Mouse (Mus musculus): ENCODE data around the gene Gm49366. TPM values are rescaled to one million over a fixed set of nuclear protein-coding genes. Genes with fewer than 3 reads are reported as not detected.
"Not testable (repeated sequence)": the region's sequence is repeated elsewhere in the genome, so short reads cannot be mapped to it uniquely, and the experiment has no call there.

The Gm49366 gene
- total RNA-seq, 1 experiment, result not detected

DNA sequence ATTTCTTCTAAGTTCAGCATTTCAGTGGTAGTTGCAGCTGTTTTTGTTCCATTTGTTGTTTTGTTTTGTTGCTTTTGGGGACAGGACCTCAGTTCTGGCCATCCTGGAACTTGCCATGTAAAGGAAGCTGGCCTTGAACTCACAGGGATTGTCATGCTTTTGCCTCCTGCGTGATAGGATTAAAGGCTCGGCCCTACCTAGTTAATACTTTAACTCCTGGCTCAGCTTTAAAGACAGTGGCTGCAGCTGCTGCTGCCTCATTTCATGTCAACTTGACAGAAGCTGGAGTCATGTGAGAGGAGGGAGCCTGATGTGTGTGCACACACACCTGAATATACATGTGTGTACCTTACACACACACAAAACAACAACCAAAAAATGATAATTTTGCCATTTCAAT is 5.3 kb downstream of the Gm49366 start:
- H3K4me1 ChIP-seq (ENCODE audit: control insufficient read depth in 2 of 2, insufficient read depth in 2 of 2, low read length in 2 of 2, poor library complexity in 1 of 2), result no peaks in the 10 kb centered on the region; a peak in 1 of 4 replicates
- TF ChIP-seq HCFC1 (IDR thresholded peaks at IDR 0.05; ENCODE audit: borderline replicate concordance, insufficient read depth, low read length) (no peak), ZNF384 (IDR thresholded peaks at IDR 0.05; ENCODE audit: low read depth, low read length) (no peak), ZC3H11A (IDR thresholded peaks at IDR 0.05; ENCODE audit: borderline replicate concordance, low read depth, low read length) (no peak), MAFK (IDR thresholded peaks at IDR 0.05; ENCODE audit: insufficient read depth, low read depth, low read length) (no peak), CHD2 (IDR thresholded peaks at IDR 0.05; ENCODE audit: low read depth, low read length) (no peak)
- in situ Hi-C loops (cut with MboI; ENCODE audit: low sequenced_read_pairs in 2 of 2, unreplicated experiment in 2 of 2), result no loop called here
- no peak for DNase-seq (ENCODE audit: low read depth, low spot score)
- H3K27ac ChIP-seq (ENCODE audit: insufficient read depth, low read depth, low read length, poor library complexity, severe bottlenecking), result no peak overlapping the region
- no peak overlapping the region for H3K9ac ChIP-seq (ENCODE audit: insufficient read depth, low read depth, low read length, poor library complexity, severe bottlenecking)
- 0 out of 2 replicates have a peak, but pooled peaks cover 1% of the 10 kb centered on the region for H3K9me3 ChIP-seq (ENCODE audit: control insufficient read depth, insufficient read depth, low read depth, low read length)
- no peak overlapping the region for H3K4me3 ChIP-seq (ENCODE audit: insufficient read depth in 1 of 2, low read depth in 1 of 2, low read length in 2 of 2, poor library complexity in 1 of 2, severe bottlenecking in 1 of 2)
- no peaks in the 10 kb centered on the region for H3K36me3 ChIP-seq (ENCODE audit: control insufficient read depth, insufficient read depth, low read length, poor library complexity, severe bottlenecking)

DNA sequence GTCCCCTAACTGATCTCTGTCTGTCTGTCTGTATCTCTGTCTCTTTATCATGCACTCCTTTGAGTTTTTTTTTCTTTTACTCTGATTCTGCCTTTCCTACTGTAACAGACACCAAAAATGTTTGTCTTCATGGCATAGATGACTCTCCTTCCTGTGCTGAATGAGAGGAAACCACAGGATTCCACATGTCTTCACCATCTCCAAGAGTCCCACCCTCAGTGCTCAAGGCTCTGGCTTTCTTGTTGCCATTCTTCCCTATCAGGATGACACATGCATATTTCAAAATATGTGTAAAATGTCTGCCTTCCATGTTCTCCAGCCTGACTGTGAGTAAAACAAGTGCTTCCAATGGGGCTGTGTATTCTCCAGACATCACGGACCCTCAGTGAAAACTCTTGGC is 8.2 kb downstream of the Gm49366 start:
- Histone ChIP-seq H3K4me1 (ENCODE audit: control insufficient read depth in 2 of 2, insufficient read depth in 2 of 2, low read length in 2 of 2, poor library complexity in 1 of 2) (no peaks in the 10 kb centered on the region), H3K9me3 (ENCODE audit: control insufficient read depth, insufficient read depth, low read depth, low read length) (0 out of 2 replicates have a peak, but pooled peaks cover 1% of the 10 kb centered on the region)
- in situ Hi-C loops (cut with MboI; ENCODE audit: low sequenced_read_pairs in 2 of 2, unreplicated experiment in 2 of 2), result no loop called here

DNA sequence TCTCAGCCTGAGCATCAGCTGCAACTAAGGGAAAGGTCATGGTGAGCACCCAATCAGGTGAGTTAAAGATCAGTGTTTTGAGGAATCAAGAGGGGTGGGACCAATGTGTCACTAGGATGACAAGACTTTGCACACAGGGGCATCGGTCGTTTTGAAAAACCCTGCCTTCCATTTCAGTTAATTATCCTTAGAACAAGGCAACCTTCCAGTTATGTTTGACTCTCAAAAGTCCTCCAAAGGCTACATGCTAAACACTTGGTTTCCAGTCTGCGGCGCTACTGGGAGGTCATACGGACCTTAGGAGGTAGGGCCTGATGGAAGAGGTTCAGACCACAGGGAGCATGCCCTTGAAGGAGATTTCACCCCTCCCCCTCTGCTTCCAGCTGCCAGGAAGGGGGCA is 12.0 kb downstream of the Gm49366 start:
- H3K27ac ChIP-seq (ENCODE audit: insufficient read depth, low read depth, low read length, poor library complexity, severe bottlenecking); H3K4me3 ChIP-seq (ENCODE audit: insufficient read depth in 1 of 2, low read depth in 1 of 2, low read length in 2 of 2, poor library complexity in 1 of 2, severe bottlenecking in 1 of 2); H3K9me3 ChIP-seq (ENCODE audit: control insufficient read depth, insufficient read depth, low read depth, low read length); in situ Hi-C loops (cut with MboI; ENCODE audit: low sequenced_read_pairs in 2 of 2, unreplicated experiment in 2 of 2); H3K4me1 ChIP-seq (ENCODE audit: control insufficient read depth in 2 of 2, insufficient read depth in 2 of 2, low read length in 2 of 2, poor library complexity in 1 of 2); DNase-seq (ENCODE audit: low read depth, low spot score); H3K9ac ChIP-seq (ENCODE audit: insufficient read depth, low read depth, low read length, poor library complexity, severe bottlenecking); H3K36me3 ChIP-seq (ENCODE audit: control insufficient read depth, insufficient read depth, low read length, poor library complexity, severe bottlenecking): not testable (repeated sequence)

More for the DNA sequence above, 8.2 kb downstream of the Gm49366 start:
- Histone ChIP-seq H3K4me3 (ENCODE audit: insufficient read depth in 1 of 2, low read depth in 1 of 2, low read length in 2 of 2, poor library complexity in 1 of 2, severe bottlenecking in 1 of 2) (no peak overlapping the region), H3K36me3 (ENCODE audit: control insufficient read depth, insufficient read depth, low read length, poor library complexity, severe bottlenecking) (no peaks in the 10 kb centered on the region), H3K27ac (ENCODE audit: insufficient read depth, low read depth, low read length, poor library complexity, severe bottlenecking) (no peak overlapping the region), H3K9ac (ENCODE audit: insufficient read depth, low read depth, low read length, poor library complexity, severe bottlenecking) (no peak overlapping the region)
- TF ChIP-seq HCFC1 (IDR thresholded peaks at IDR 0.05; ENCODE audit: borderline replicate concordance, insufficient read depth, low read length) (no peak), ZNF384 (IDR thresholded peaks at IDR 0.05; ENCODE audit: low read depth, low read length) (no peak)
- no peak for DNase-seq (ENCODE audit: low read depth, low spot score)

DNA sequence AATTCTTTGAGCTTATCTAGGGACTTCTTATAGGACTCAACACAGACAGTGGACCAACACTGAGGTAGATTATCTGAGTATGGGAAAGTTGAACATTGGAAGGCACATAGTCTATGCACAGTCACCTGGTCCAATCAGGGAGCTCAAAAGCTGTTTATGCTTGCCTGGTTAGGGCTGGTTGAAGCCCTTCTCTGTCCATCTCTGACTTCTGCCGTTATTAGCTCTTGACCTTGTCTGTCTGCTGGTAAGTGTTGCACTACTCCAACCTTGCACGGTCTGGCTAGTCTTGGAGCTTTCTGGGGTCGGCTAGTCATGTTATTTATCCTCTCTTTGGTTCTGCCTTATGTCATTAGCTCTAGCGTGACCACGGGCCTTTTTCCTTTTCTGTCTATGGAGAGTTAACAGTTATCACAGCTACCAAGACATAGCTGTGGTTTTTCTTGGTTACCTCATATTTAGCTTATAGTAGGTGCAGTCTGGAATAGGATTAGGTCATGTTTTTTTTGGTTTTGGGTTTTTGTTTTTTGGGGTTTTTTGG is 13.3 kb downstream of the Gm49366 start, which contains the start of gene Acot3:
TSS of gene Acot3 (plus strand) at position 208 of the 538 bp plus-strand sequence.
- Histone ChIP-seq H3K9me3 (ENCODE audit: control insufficient read depth, insufficient read depth, low read depth, low read length) (0 out of 2 replicates have a peak, but pooled peaks cover 1% of the 10 kb centered on the region), H3K36me3 (ENCODE audit: control insufficient read depth, insufficient read depth, low read length, poor library complexity, severe bottlenecking) (no peaks in the 10 kb centered on the region), H3K4me1 (ENCODE audit: control insufficient read depth in 2 of 2, insufficient read depth in 2 of 2, low read length in 2 of 2, poor library complexity in 1 of 2) (no peaks in the 10 kb centered on the region), H3K27ac (ENCODE audit: insufficient read depth, low read depth, low read length, poor library complexity, severe bottlenecking) (no peak within 1 kb of the TSS), H3K4me3 (ENCODE audit: insufficient read depth in 1 of 2, low read depth in 1 of 2, low read length in 2 of 2, poor library complexity in 1 of 2, severe bottlenecking in 1 of 2) (peak within 1 kb of the TSS in 1 of 2 experiments; percentile 56; a peak in 1 of 4 replicates), H3K9ac (ENCODE audit: insufficient read depth, low read depth, low read length, poor library complexity, severe bottlenecking) (no peak within 1 kb of the TSS)
- in situ Hi-C loops (cut with MboI; ENCODE audit: low sequenced_read_pairs in 2 of 2, unreplicated experiment in 2 of 2), result no loop called here
- TF ChIP-seq MAFK (IDR thresholded peaks at IDR 0.05; ENCODE audit: insufficient read depth, low read depth, low read length), result no peak
- DNase-seq (ENCODE audit: low read depth, low spot score), result no peak

DNA sequence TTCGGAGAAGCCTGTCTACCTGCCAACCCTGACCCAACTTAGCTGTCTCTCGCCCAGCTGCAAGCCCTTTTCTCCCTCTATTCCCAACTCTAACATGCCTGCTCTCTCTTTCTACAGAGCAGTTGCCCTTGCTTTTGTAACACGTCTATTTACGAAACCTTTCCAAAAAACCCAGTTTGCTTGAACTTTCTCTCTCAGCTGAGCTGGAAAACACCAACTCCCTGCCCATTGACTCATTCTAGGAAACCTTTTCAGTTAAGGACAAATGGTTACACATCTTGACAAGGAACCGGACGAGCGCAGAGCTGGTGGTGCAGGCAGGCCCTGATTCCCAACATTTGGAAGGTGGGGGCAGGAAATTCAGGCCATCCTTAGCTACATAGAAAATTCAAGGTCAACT is 13.9 kb downstream of the Gm49366 start:
- TF ChIP-seq CHD2 (IDR thresholded peaks at IDR 0.05; ENCODE audit: low read depth, low read length) (no peak), MAFK (IDR thresholded peaks at IDR 0.05; ENCODE audit: insufficient read depth, low read depth, low read length) (no peak), HCFC1 (IDR thresholded peaks at IDR 0.05; ENCODE audit: borderline replicate concordance, insufficient read depth, low read length) (no peak), ZC3H11A (IDR thresholded peaks at IDR 0.05; ENCODE audit: borderline replicate concordance, low read depth, low read length) (no peak), ZNF384 (IDR thresholded peaks at IDR 0.05; ENCODE audit: low read depth, low read length) (no peak)
- in situ Hi-C loops (cut with MboI; ENCODE audit: low sequenced_read_pairs in 2 of 2, unreplicated experiment in 2 of 2), result no loop called here
- H3K4me1 ChIP-seq (ENCODE audit: control insufficient read depth in 2 of 2, insufficient read depth in 2 of 2, low read length in 2 of 2, poor library complexity in 1 of 2), result no peaks in the 10 kb centered on the region
- H3K9ac ChIP-seq (ENCODE audit: insufficient read depth, low read depth, low read length, poor library complexity, severe bottlenecking), result no peak overlapping the region
- no peak overlapping the region for H3K27ac ChIP-seq (ENCODE audit: insufficient read depth, low read depth, low read length, poor library complexity, severe bottlenecking)
- no peak for DNase-seq (ENCODE audit: low read depth, low spot score)
- H3K36me3 ChIP-seq (ENCODE audit: control insufficient read depth, insufficient read depth, low read length, poor library complexity, severe bottlenecking), result no peaks in the 10 kb centered on the region
- no peak overlapping the region for H3K4me3 ChIP-seq (ENCODE audit: insufficient read depth in 1 of 2, low read depth in 1 of 2, low read length in 2 of 2, poor library complexity in 1 of 2, severe bottlenecking in 1 of 2)
- H3K9me3 ChIP-seq (ENCODE audit: control insufficient read depth, insufficient read depth, low read depth, low read length), result 0 out of 2 replicates have a peak, but pooled peaks cover 1% of the 10 kb centered on the region

All from ES-E14 (cell line).